Mouse (Mus musculus): ENCODE measurements around the gene Mab21l2.

Mab21l2 gene

DNA sequence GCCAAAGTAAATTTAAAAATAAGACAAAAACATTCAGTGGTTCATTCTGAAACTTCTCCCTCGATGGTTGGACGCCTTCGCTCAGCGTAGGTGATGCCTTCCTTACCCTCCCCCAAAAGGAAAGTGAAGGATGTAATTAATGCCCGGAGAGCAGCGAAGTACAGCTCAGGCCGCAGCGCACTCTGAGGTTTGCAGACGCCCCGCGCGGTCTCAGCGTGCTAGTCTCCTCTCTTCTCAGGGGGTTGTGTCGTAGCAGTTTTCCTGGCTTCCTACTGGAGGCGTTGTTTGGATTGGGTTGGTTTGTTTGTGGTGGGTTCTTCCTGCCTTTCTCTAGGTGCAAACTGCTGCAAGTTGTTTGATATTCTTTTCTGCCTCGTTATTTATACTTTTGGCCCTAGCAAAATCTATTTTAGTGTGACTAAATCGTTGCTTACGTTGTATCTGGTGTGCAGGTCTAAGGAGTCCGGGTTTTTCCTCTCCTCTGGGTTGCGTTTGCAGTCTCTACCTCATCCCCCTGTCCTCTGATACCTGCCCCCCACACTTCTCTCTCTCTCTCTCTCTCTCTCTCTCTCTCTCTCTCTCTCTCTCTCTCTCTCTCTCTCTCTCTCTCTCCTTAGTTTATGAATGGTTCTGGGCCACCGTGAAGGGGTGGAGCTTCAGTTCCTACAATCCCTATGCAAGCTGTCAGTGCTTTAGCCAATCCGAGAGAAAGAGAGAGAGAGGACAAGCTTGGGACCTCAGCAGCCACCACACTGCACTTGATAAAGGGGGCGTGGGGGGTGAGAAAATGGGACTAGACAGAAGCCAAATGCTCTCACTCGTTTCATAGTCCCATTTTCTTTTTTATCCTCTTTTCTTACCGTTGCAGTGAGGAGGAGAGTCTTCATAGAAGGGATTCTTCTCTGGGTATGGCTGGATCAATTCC lies at the start of gene Mab21l2:
Mab21l2 (minus strand) TSS at position 539 of the 925 bp plus-strand sequence.
- peak; percentile 80 for DNase-seq (ENCODE audit: low spot score)

DNA sequence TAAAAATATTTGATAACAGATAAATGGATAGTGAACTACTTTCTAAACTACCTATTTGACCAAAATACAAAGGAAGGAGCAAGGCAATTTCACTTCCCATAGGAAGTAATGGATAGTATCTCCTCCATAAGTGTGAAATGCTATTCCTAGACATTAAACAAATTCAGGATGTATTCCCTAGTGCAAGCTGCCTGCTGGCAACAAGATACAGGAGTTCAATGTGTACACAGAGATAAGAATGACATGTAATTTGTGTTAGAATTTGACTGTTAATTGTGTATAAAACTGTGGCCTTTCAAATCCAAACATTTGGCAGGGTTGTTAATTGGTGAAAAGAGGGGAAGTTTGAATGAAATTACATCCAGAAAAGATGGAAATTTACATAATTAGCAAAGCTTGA lies 26.9 kb upstream of the Mab21l2 start:
- DNase-seq (ENCODE audit: low spot score): no peak

DNA sequence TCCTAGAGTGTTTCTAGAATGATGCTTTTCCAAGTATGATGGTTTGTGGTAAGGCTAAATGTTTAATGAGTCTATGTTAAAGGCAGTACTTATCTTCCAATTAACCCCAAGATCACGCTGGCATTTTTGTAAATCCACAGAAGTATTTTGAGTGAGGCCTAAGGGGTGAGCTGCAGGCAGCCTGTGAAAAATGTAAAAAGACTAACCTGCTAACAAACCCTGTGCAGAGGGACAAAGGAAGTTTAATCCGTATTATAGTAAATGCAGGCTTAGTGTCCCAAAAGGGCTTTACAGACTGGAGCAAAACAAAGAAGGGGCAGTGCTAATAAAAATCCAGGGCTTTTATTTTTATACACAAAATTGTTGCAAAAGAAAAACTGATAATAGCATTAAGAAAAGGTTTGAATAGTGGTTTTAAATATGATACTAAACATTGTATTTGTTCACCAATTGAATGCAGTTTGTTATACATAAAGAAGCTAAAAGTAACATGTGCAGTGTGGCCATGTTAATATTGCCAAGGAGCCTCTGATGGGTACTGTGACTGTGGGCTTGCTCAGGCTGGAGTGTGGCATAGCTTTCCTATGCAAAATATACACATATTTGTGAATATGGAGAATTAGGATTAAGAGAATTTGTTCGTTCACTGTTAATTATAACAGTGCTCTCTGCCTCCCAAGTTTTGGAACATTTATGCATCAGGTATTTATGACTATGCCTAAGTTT lies 24.3 kb upstream of the Mab21l2 start:
- DNase-seq (ENCODE audit: low spot score): peak; percentile 35

- DNase-seq (ENCODE audit: low spot score): peak; percentile 30
Measured at GRCm38 (mm10) chr3:86571518-86571917, 23.1 kb upstream of the Mab21l2 start.

GRCm38 (mm10) chr3:86567312-86567711 lies 18.9 kb upstream of the Mab21l2 start:
- no peak for DNase-seq (ENCODE audit: low spot score)

- DNase-seq (ENCODE audit: low spot score): no peak
Measured at GRCm38 (mm10) chr3:86561396-86561795, 13.0 kb upstream of the Mab21l2 start.

DNA sequence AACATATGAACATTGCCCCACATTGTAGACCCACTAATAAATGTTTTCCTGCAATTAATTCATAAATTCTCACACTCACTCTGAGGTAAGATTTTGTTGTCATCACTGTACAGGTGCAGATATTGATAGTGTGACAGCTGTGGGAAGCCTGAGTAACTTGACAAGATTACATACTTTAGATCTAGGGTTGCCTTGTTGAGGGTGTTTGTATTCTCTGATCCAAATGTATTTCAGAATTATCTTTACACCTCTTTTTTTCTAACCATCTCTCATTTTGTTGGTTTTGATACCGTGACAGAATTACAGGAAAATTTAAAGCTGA lies 12.6 kb upstream of the Mab21l2 start:
- no peak for DNase-seq (ENCODE audit: low spot score)

DNA sequence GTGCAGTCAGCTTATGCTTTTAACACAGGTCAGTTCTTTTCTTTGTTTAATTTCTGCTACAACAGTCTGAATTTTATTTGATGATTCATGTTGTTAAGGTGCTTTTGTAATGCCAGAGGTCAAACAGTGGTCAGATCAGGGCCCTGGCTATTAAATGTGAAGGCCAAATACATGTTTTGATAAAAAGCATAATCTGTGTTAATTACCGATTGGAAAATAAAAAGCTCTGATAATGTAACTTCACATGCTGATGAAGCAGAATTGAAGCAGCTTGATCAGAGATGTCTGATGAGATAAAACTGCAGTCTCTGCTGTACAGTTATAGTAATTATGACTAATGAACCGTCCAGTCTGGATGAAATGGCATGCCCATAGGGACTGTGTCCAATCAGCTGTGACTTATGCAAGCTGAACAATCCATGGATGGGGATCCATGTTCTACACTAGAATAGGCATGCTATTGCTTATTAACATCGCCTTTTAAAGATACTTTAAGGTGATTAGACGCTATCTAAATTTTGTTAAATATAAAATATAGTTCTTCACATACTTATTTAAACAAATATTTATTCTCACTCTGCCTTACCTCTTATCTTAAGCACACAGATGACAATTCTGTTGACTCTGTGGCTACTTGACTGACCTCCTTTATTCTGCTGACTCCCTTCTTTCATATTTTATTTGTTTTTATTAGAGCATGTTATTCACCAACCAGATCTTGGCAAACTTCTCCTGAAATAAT lies 12.0 kb upstream of the Mab21l2 start:
- DNase-seq (ENCODE audit: low spot score): no peak

DNA sequence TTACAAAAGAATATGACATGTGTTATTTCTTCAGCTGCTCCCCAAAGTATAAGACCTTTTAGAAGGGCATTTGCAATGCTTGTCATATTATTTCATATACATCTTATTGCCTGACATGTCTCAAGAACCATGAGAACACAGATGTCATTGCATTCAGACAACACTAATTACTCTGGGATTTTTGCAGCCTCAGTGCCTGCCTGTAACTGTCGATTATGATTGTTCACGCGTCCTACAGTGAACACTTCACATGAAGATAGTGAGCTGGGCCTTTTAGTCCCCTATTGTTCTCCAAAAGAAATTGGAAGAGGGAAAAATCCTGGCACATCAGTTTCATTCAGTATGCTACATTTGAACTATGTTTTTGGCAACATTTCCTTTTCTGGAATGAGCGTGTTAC lies 11.2 kb upstream of the Mab21l2 start:
- DNase-seq (ENCODE audit: low spot score): no peak

GRCm38 (mm10) chr3:86558976-86559375 lies 10.5 kb upstream of the Mab21l2 start:
- no peak for DNase-seq (ENCODE audit: low spot score)

DNA sequence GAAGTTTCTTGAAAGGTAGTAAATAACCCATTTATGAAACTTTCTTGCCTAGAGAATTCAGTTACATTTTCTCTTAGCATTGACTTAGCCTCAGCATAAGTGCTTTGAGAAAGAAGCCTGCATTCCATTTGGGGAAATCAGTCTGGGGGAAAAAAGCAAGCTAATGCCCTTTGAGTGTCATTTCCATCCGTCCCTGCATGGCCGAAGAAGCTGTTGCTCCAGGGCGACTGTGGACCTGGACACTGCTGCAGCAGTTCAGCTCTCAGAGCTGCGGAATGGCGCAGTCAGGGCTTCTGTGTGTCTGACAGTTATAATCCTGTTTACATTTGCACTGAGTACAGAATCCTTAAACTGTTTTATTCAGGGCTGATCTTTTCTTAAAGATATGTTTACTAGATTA lies 3.7 kb upstream of the Mab21l2 start:
- DNase-seq (ENCODE audit: low spot score): peak; percentile 52

DNA sequence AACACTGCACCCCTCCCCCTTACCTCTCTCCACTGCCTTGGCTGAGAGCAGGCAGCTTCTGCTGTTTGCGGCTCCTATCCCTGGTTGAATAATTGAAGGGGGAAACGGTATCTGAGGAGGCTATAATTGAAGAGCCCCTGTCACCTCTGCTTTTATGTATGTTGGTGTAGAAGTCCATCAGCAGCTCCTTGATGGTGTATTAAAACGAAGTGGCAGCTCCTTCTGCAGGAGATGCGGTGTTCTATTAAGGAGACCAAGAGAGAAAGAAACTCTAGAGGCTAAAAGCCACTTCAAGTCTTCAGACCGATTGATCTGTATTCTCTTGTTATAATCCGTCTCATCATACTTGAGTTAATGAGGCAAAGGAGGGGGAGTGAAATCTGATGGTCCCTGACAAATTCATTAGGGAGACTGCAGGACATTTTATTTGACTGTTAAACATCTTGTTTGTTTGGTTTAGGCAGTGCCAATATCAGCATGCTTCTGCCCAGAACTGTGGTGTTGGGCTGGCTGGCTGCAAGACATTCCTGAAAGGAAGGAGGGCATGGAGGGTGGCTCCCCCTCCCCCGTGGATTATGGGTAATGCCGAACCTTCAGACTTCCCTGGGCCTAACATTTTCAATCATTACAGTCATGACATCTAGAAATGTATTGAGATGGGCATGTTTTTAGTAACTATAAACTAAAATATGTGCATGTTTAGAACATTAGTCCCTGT lies 2.7 kb upstream of the Mab21l2 start:
- DNase-seq (ENCODE audit: low spot score): peak; percentile 67

DNA sequence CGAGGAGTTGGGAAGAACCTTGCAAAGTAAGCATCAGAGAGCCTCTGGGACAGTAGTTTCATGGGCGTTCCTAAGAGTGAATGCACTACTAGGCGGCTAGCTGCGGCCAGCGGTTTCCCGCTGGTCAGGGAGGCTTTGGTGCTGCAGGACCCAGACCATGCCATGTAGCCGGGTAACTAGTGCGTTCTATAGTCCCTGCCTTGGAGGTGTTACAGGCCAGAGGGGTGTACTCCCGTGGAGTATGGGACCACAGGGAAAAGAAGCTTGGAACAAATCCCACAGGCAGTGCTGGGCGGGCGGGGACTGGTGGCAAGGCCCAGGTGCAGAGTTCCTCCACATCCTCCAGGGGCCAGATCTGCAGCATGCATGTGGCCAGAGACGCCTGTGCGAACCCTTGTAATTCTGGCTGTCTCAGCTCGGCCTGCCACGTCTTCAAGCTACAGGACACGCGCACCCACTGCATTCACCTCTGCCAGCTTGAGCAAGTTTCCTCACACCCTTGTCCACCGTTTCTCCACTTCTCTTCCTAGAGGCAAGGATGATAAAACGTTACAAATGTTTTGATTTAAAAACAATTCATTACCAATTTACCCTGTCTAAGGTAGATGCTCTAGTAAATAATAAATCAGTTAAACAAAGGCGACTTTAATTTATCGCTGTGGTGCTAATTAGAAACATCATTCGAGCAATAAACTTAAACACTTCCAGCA lies 2.0 kb upstream of the Mab21l2 start:
- DNase-seq (ENCODE audit: low spot score): peak; percentile 76

- DNase-seq (ENCODE audit: low spot score): peak; percentile 65
Measured at GRCm38 (mm10) chr3:86547251-86547791, 1.1 kb downstream of the Mab21l2 start.

GRCm38 (mm10) chr3:86546471-86547250 lies 1.8 kb downstream of the Mab21l2 start:
- peak; percentile 68 for DNase-seq (ENCODE audit: low spot score)

DNA sequence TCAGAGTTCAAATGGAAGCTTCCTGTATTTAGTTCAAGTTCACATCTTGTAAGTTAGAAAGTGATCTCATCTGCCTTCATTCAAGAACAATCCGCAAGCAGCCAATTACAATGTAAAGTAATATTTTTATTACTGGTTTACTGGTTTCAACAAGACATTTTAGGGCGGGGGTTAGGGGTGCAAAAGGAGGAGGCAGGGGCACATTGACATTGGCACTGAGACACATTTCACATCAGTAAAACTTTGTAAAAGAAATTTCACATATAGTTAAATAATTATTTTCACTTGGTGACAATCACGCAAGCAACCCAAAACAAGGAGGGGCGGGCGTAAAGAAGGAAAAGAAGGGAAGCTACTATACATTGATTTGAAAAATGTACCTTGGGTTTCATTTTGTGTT lies 2.5 kb downstream of the Mab21l2 start:
- DNase-seq (ENCODE audit: low spot score): peak; percentile 49

GRCm38 (mm10) chr3:86544785-86545184 lies 3.6 kb downstream of the Mab21l2 start:
- peak; percentile 80 for DNase-seq (ENCODE audit: low spot score)

GRCm38 (mm10) chr3:86541863-86542397 lies 6.5 kb downstream of the Mab21l2 start:
- no peak for DNase-seq (ENCODE audit: low spot score)

GRCm38 (mm10) chr3:86541074-86541614 lies 7.3 kb downstream of the Mab21l2 start:
- no peak for DNase-seq (ENCODE audit: low spot score)

Data from embryo, embryonic 10.5 days (tissue).